Mouse (Mus musculus): ENCODE results near the gene Tnfsf4. TPM values are rescaled to one million over a fixed set of nuclear protein-coding genes. Genes with fewer than 3 reads are reported as not detected.

Gene Tnfsf4
- polyA plus RNA-seq (2015; fragmentation: Nextera tagmentation; extraction: Ambion mirVana): not detected in 2 replicates

DNA sequence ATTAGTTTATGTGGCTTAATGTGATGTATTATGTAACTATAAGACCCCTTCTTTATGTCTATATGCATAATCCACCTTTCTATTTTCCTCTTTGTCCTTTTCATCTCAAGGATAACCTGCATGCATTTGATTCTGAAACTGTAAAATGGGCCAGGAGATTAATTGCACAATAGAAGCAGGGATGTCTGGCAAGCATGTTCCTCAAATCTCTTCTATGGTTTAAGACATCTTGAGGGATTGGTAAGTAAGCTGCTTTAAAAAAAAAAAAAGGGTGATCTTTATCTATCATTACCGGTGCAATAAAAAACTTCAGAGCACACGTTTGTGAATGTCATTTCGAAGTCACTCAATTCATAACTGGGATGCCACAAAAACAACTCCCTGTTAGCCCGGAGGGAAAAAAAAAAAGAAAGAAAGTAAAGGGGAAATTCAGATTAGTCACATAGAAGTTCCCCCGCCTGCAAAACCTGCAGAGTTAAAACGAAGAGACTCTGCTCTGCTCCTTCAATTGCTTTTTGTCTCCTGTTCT is at the start of gene Tnfsf4:
Gene Tnfsf4 (plus strand): TSS at position 479 of the 529 bp plus-strand sequence.
- no peaks in the 10 kb centered on the region for H3K4me1 ChIP-seq (replicated peaks)
- no peak within 1 kb of the TSS for H3K27ac ChIP-seq (replicated peaks)
- no peaks in the 10 kb centered on the region for H3K9me3 ChIP-seq (replicated peaks)
- no peak within 1 kb of the TSS for H3K4me3 ChIP-seq (replicated peaks)
- 22% methylated on average over 6 of the region's 6 CpGs for WGBS (ENCODE audit: insufficient replicate concordance)
- no peak for ATAC-seq (ENCODE audit: insufficient read depth)
- H3K36me3 ChIP-seq (replicated peaks): no peaks in the 10 kb centered on the region
- no peak within 1 kb of the TSS for H3K9ac ChIP-seq
- no peaks in the 10 kb centered on the region for H3K27me3 ChIP-seq
- H3K4me2 ChIP-seq: no peak within 1 kb of the TSS

DNA sequence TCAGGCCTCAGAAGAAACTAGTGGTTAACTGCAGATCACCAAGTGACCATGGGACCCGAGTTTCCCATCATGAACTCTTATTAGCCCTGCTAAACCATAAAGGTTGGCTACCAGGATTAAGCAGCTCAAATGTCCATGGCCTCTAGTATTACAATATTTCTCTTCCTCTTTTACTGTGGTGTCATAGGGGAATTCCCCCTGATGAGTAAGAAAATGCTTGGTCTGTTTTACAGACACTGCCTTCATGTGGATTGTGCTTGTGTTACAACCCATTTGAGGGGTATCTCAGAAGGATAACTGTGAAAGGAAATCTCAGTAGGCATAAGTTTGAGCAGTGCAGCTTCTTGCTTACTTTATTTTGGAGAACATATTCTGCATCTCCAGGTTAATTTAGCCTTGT is 44.2 kb upstream of the Tnfsf4 start:
- Histone ChIP-seq H3K27me3 (no peaks in the 10 kb centered on the region), H3K4me3 (replicated peaks) (no peak overlapping the region), H3K9me3 (replicated peaks) (no peaks in the 10 kb centered on the region), H3K9ac (no peak overlapping the region), H3K4me1 (replicated peaks) (no peaks in the 10 kb centered on the region), H3K4me2 (no peak overlapping the region), H3K36me3 (replicated peaks) (no peaks in the 10 kb centered on the region), H3K27ac (replicated peaks) (no peak overlapping the region)
- no peak for ATAC-seq (ENCODE audit: insufficient read depth)
- WGBS (ENCODE audit: insufficient replicate concordance): 43% methylated on average over 1 of the region's 1 CpGs

GRCm38 (mm10) chr1:161365006-161365405 is 30.2 kb upstream of the Tnfsf4 start:
- no peak for ATAC-seq (ENCODE audit: insufficient read depth)
- Histone ChIP-seq H3K4me2 (no peak overlapping the region), H3K9me3 (replicated peaks) (no peaks in the 10 kb centered on the region), H3K4me3 (replicated peaks) (no peak overlapping the region), H3K36me3 (replicated peaks) (no peaks in the 10 kb centered on the region), H3K27ac (replicated peaks) (no peak overlapping the region), H3K9ac (no peak overlapping the region), H3K4me1 (replicated peaks) (no peaks in the 10 kb centered on the region), H3K27me3 (no peaks in the 10 kb centered on the region)
- WGBS (ENCODE audit: insufficient replicate concordance): 66% methylated on average over 4 of the region's 4 CpGs

- H3K4me3 ChIP-seq (replicated peaks): no peak overlapping the region
- no peaks in the 10 kb centered on the region for H3K4me1 ChIP-seq (replicated peaks)
- H3K9me3 ChIP-seq (replicated peaks): no peaks in the 10 kb centered on the region
- WGBS (ENCODE audit: insufficient replicate concordance): 47% methylated on average over 2 of the region's 2 CpGs
- H3K9ac ChIP-seq: no peak overlapping the region
- ATAC-seq (ENCODE audit: insufficient read depth): no peak
- no peak overlapping the region for H3K27ac ChIP-seq (replicated peaks)
- no peaks in the 10 kb centered on the region for H3K27me3 ChIP-seq
- H3K4me2 ChIP-seq: no peak overlapping the region
- H3K36me3 ChIP-seq (replicated peaks): no peaks in the 10 kb centered on the region
Measured at GRCm38 (mm10) chr1:161371919-161372318, 23.3 kb upstream of the Tnfsf4 start.

DNA sequence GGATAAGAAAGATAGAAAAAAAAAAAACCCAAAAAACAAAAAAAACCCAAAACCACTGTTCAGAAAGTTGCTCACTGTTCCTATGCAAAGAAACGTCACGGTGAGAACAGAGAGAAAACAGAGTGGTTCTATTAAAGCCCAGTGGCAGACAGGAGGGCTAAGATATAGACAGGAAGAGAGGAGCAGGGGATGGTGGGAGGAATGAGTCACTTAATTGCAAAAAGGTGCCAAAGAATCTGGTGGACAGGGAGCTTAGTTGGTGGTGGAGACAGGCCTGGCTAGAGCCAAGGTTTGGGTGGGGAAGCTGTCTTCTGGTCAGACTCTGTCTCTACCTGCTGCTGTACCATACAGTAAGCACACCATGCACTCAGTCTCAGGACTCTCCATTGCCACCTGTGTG is 19.3 kb upstream of the Tnfsf4 start:
- Histone ChIP-seq H3K9ac (no peak overlapping the region), H3K4me2 (no peak overlapping the region), H3K4me3 (replicated peaks) (no peak overlapping the region), H3K36me3 (replicated peaks) (no peaks in the 10 kb centered on the region), H3K27ac (replicated peaks) (no peak overlapping the region), H3K9me3 (replicated peaks) (no peaks in the 10 kb centered on the region), H3K27me3 (no peaks in the 10 kb centered on the region), H3K4me1 (replicated peaks) (no peaks in the 10 kb centered on the region)
- ATAC-seq (ENCODE audit: insufficient read depth): no peak
- WGBS (ENCODE audit: insufficient replicate concordance): 70% methylated on average over 2 of the region's 2 CpGs

GRCm38 (mm10) chr1:161378571-161378970 is 16.6 kb upstream of the Tnfsf4 start:
- Histone ChIP-seq H3K4me3 (replicated peaks) (no peak overlapping the region), H3K4me2 (no peak overlapping the region), H3K9me3 (replicated peaks) (no peaks in the 10 kb centered on the region), H3K4me1 (replicated peaks) (no peaks in the 10 kb centered on the region), H3K36me3 (replicated peaks) (no peaks in the 10 kb centered on the region), H3K27me3 (no peaks in the 10 kb centered on the region), H3K27ac (replicated peaks) (no peak overlapping the region), H3K9ac (no peak overlapping the region)
- WGBS (ENCODE audit: insufficient replicate concordance): 66% methylated on average over 3 of the region's 3 CpGs
- no peak for ATAC-seq (ENCODE audit: insufficient read depth)

DNA sequence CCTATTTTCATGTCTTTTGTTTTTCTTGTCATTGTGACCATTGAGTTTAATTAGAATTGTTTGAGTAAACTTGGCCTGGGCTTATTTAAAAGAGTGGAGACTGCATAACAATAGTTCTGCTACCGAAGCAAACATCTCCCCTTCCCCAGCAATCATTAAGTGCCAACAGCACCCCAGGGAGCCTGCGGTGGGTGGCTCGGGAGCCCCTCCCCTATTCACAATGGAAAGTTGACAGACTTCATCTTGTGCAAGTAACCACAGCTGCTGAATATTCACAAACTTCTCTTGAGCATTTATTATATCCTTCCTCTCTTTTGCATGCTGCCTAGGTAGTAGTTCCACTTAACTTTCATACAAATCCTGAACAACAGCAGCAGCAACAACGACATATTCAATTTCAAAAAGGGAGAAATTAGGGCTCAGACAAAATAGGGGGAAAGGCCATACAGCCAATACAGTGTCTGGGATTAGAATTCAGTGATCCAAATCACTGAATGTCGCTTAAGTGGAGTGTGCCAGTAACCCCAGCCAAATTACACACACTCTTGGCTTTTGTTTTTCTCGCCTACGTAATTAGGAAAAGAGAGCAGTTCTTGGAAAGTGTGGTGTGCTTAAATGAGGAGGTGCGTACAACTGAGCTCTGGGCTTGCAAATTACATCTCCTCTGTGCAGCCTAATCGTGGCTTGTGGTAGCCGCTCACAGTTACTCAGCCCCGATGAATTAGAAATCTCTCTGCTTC is 15.4 kb upstream of the Tnfsf4 start:
- no peak overlapping the region for H3K4me2 ChIP-seq
- no peaks in the 10 kb centered on the region for H3K4me1 ChIP-seq (replicated peaks)
- no peak overlapping the region for H3K27ac ChIP-seq (replicated peaks)
- H3K27me3 ChIP-seq: no peaks in the 10 kb centered on the region
- no peak overlapping the region for H3K9ac ChIP-seq
- no peaks in the 10 kb centered on the region for H3K9me3 ChIP-seq (replicated peaks)
- no peaks in the 10 kb centered on the region for H3K36me3 ChIP-seq (replicated peaks)
- no peak for ATAC-seq (ENCODE audit: insufficient read depth)
- 38% methylated on average over 11 of the region's 11 CpGs for WGBS (ENCODE audit: insufficient replicate concordance)
- no peak overlapping the region for H3K4me3 ChIP-seq (replicated peaks)

DNA sequence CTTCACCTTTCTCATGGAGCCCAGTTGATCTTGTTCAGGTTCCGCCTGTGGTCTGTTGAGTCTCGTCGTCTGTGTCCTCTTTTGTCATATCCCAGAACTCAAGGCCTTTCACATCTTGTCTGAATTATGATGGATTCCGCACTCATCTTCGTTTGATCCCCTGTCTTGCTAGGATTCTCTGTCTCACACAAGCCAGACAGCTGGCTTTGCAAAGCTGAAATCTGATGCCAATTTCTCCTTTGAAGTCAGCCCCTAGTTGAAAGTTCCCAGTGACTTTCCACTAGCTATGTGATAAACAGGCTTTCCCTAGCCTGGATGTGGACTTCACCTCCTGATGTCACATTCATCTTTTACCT is 14.8 kb upstream of the Tnfsf4 start:
- WGBS (ENCODE audit: insufficient replicate concordance): 49% methylated on average over 5 of the region's 5 CpGs
- Histone ChIP-seq H3K4me1 (replicated peaks) (no peaks in the 10 kb centered on the region), H3K36me3 (replicated peaks) (no peaks in the 10 kb centered on the region), H3K27me3 (no peaks in the 10 kb centered on the region), H3K4me2 (no peak overlapping the region), H3K27ac (replicated peaks) (no peak overlapping the region), H3K4me3 (replicated peaks) (no peak overlapping the region), H3K9me3 (replicated peaks) (no peaks in the 10 kb centered on the region), H3K9ac (no peak overlapping the region)
- ATAC-seq (ENCODE audit: insufficient read depth): no peak

- Histone ChIP-seq H3K9ac (no peak overlapping the region), H3K27me3 (no peaks in the 10 kb centered on the region), H3K9me3 (replicated peaks) (no peaks in the 10 kb centered on the region), H3K27ac (replicated peaks) (no peak overlapping the region), H3K4me1 (replicated peaks) (no peaks in the 10 kb centered on the region), H3K4me2 (no peak overlapping the region), H3K4me3 (replicated peaks) (no peak overlapping the region), H3K36me3 (replicated peaks) (no peaks in the 10 kb centered on the region)
- no peak for ATAC-seq (ENCODE audit: insufficient read depth)
- 41% methylated on average over 2 of the region's 2 CpGs for WGBS (ENCODE audit: insufficient replicate concordance)
Measured at GRCm38 (mm10) chr1:161390066-161390465, 5.1 kb upstream of the Tnfsf4 start.

DNA sequence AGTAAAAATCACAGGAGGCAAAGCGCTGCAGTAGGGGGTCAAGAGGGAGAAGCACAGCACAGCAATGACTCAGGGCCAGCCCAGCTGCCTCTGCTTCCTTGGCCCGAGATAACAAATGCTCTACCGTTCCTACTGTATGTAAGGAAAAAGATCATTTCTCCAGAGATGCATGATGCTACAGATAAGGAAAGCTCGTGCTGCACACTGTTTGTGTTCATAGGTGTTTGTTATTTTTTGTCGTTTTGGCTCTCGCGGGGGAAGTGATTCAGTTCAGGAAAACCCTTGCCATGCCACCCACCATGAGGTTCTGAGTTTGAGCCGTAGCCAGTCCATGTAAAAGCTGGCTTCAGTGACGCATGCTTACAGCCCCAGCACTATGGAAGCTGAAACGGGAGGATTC is 2.3 kb upstream of the Tnfsf4 start:
- Histone ChIP-seq H3K9me3 (replicated peaks) (no peaks in the 10 kb centered on the region), H3K9ac (no peak overlapping the region), H3K36me3 (replicated peaks) (no peaks in the 10 kb centered on the region), H3K4me1 (replicated peaks) (no peaks in the 10 kb centered on the region), H3K4me3 (replicated peaks) (no peak overlapping the region), H3K4me2 (no peak overlapping the region), H3K27me3 (no peaks in the 10 kb centered on the region), H3K27ac (replicated peaks) (no peak overlapping the region)
- WGBS (ENCODE audit: insufficient replicate concordance): 38% methylated on average over 10 of the region's 10 CpGs
- ATAC-seq (ENCODE audit: insufficient read depth): no peak

DNA sequence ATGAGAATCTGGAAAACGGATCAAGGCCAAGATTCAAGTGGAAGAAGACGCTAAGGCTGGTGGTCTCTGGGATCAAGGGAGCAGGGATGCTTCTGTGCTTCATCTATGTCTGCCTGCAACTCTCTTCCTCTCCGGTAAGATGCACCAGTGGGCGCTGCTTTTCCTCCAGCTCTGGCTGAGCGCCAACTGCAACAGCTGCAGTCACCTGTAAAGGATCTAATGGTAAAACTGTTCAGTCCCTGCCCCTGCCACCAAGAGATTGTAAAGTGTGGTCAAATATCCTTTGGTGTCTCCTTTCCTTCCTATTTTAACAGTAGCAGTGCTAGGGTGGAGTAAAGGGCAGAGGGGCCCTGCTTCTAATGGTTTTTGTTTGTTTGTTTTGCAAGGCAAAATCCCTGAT is 401 bp downstream of the Tnfsf4 start:
- Histone ChIP-seq H3K27ac (replicated peaks) (no peak overlapping the region), H3K4me3 (replicated peaks) (no peak overlapping the region), H3K27me3 (no peaks in the 10 kb centered on the region), H3K4me2 (no peak overlapping the region), H3K36me3 (replicated peaks) (no peaks in the 10 kb centered on the region), H3K9ac (no peak overlapping the region), H3K4me1 (replicated peaks) (no peaks in the 10 kb centered on the region), H3K9me3 (replicated peaks) (no peaks in the 10 kb centered on the region)
- ATAC-seq (ENCODE audit: insufficient read depth): no peak
- 43% methylated on average over 5 of the region's 5 CpGs for WGBS (ENCODE audit: insufficient replicate concordance)

DNA sequence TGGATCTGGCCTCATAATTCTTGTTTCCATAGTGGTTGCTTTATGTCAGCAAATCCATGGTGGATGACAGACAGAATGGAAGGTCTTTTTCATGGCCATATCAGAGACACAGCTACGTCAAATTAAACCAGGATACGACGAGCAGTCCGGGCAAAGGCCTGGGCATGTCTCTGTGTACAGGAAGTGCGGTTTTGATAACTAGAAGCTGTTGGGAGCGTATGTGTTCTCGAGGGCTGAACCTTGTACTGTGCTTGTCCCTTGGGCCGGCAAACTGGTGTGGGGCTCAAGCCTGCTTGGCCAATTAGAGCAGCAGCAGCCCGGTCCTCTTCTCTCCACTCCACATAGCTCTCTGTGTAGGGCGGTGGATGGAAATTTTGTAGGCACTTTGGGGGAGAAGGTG is 1.1 kb downstream of the Tnfsf4 start:
- no peak overlapping the region for H3K4me2 ChIP-seq
- H3K9ac ChIP-seq: no peak overlapping the region
- no peak for ATAC-seq (ENCODE audit: insufficient read depth)
- H3K4me1 ChIP-seq (replicated peaks): no peaks in the 10 kb centered on the region
- H3K27ac ChIP-seq (replicated peaks): no peak overlapping the region
- H3K36me3 ChIP-seq (replicated peaks): no peaks in the 10 kb centered on the region
- no peak overlapping the region for H3K4me3 ChIP-seq (replicated peaks)
- H3K9me3 ChIP-seq (replicated peaks): no peaks in the 10 kb centered on the region
- 27% methylated on average over 10 of the region's 10 CpGs for WGBS (ENCODE audit: insufficient replicate concordance)
- H3K27me3 ChIP-seq: no peaks in the 10 kb centered on the region
